Mouse (Mus musculus): ENCODE data around the gene Otc. TPM values are rescaled to one million over a fixed set of nuclear protein-coding genes. Genes with fewer than 3 reads are reported as not detected.

The Otc gene
- polyA plus RNA-seq, 1 experiment from 2014 or later = 0.20 TPM

- no peak overlapping the region for H3K4me3 ChIP-seq (ENCODE audit: low read length)
- no peaks in the 10 kb centered on the region for H3K4me1 ChIP-seq (ENCODE audit: insufficient read depth, low read length)
- no peak overlapping the region for H3K4me2 ChIP-seq (replicated peaks; ENCODE audit: low read depth, low read length)
- no peak overlapping the region for H3K27ac ChIP-seq (ENCODE audit: low read length)
- WGBS = 79% methylated on average over 1 of the region's 1 CpGs
- no peaks in the 10 kb centered on the region for H3K27me3 ChIP-seq (ENCODE audit: insufficient read depth, low read length)
- H3K9me3 ChIP-seq (ENCODE audit: low read length) = no peaks in the 10 kb centered on the region
- no peak for ATAC-seq (ENCODE audit: low FRiP score, low TSS enrichment)
- H3K36me3 ChIP-seq (ENCODE audit: insufficient read depth, low read length) = no peaks in the 10 kb centered on the region
- no peak overlapping the region for H3K9ac ChIP-seq (replicated peaks; ENCODE audit: low read length)
Measured at GRCm38 (mm10) chrX:10257774-10258173, 5.7 kb downstream of the Otc start.

- H3K27me3 ChIP-seq (ENCODE audit: insufficient read depth, low read length) = no peaks in the 10 kb centered on the region
- H3K9ac ChIP-seq (replicated peaks; ENCODE audit: low read length) = no peak overlapping the region
- no peak for ATAC-seq (ENCODE audit: low FRiP score, low TSS enrichment)
- H3K27ac ChIP-seq (ENCODE audit: low read length) = no peak overlapping the region
- WGBS = 78% methylated on average over 5 of the region's 5 CpGs
- H3K9me3 ChIP-seq (ENCODE audit: low read length) = no peaks in the 10 kb centered on the region
- no peak overlapping the region for H3K4me2 ChIP-seq (replicated peaks; ENCODE audit: low read depth, low read length)
- H3K36me3 ChIP-seq (ENCODE audit: insufficient read depth, low read length) = no peaks in the 10 kb centered on the region
- no peaks in the 10 kb centered on the region for H3K4me1 ChIP-seq (ENCODE audit: insufficient read depth, low read length)
- H3K4me3 ChIP-seq (ENCODE audit: low read length) = no peak overlapping the region
Measured at GRCm38 (mm10) chrX:10258260-10258659, 6.2 kb downstream of the Otc start.

DNA sequence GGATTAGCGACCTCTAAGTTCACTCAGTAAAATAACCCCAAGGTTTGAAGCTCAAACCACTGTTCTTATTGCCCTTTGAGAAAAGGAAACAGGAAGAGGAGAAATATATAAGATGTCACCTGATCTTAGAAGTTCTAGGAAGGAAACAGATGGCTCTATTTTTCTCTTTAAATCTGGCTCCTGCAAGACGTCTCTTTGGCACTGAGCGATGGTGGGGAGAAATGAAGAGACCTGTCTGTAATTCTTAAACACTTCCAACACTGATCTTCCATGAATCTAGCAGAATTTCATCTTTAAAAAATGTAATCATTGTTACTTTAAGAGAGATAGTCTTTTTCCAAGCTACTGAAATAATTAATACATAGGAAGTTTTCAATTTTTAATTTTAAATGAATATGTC lies 16.2 kb downstream of the Otc start:
- no peaks in the 10 kb centered on the region for H3K27me3 ChIP-seq (ENCODE audit: insufficient read depth, low read length)
- no peak overlapping the region for H3K4me2 ChIP-seq (replicated peaks; ENCODE audit: low read depth, low read length)
- no peak overlapping the region for H3K9ac ChIP-seq (replicated peaks; ENCODE audit: low read length)
- H3K9me3 ChIP-seq (ENCODE audit: low read length) = no peaks in the 10 kb centered on the region
- H3K36me3 ChIP-seq (ENCODE audit: insufficient read depth, low read length) = no peaks in the 10 kb centered on the region
- no peak overlapping the region for H3K27ac ChIP-seq (ENCODE audit: low read length)
- H3K4me3 ChIP-seq (ENCODE audit: low read length) = no peak overlapping the region
- H3K4me1 ChIP-seq (ENCODE audit: insufficient read depth, low read length) = no peaks in the 10 kb centered on the region
- 69% methylated on average over 3 of the region's 3 CpGs for WGBS
- ATAC-seq (ENCODE audit: low FRiP score, low TSS enrichment) = no peak

DNA sequence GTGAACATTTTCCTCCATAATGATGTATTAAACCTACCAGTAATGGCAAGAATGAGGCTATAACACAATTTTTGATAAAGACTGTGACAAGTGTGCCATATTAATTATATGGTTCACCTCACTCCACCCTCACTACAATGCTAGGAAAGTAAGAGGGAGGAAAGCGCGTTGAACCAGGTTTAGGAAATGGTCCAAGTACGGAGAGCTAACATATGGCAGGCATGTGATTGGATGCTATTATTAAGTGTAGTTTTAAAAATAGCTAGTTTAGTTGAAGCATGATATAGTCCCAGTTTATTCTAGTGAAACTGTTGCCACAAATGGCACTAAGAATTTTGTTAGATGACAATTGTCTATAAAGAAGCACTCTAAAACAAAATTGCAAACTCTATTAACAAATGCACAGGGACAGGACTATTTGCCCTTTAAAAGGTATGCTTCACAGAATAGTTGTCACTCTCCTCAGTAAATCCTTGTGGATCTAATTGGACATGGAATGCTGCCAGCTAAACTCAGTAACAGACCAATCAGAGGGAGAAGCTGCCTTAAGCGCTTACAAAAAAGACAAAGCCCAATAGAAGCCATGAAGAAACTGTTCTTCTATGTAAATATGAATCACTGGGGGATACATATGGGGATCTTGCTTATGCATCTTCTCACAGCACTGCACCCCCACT lies 16.8 kb downstream of the Otc start:
- Histone ChIP-seq H3K9ac (replicated peaks; ENCODE audit: low read length) (no peak overlapping the region), H3K36me3 (ENCODE audit: insufficient read depth, low read length) (no peaks in the 10 kb centered on the region), H3K4me1 (ENCODE audit: insufficient read depth, low read length) (no peaks in the 10 kb centered on the region), H3K27ac (ENCODE audit: low read length) (no peak overlapping the region), H3K4me3 (ENCODE audit: low read length) (no peak overlapping the region), H3K4me2 (replicated peaks; ENCODE audit: low read depth, low read length) (no peak overlapping the region), H3K9me3 (ENCODE audit: low read length) (no peaks in the 10 kb centered on the region), H3K27me3 (ENCODE audit: insufficient read depth, low read length) (no peaks in the 10 kb centered on the region)
- ATAC-seq (ENCODE audit: low FRiP score, low TSS enrichment) = no peak
- 78% methylated on average over 4 of the region's 4 CpGs for WGBS

- no peak overlapping the region for H3K27ac ChIP-seq (ENCODE audit: low read length)
- H3K9me3 ChIP-seq (ENCODE audit: low read length) = 0 out of 2 replicates have a peak, but pooled peaks cover 5% of the 10 kb centered on the region
- H3K27me3 ChIP-seq (ENCODE audit: insufficient read depth, low read length) = no peaks in the 10 kb centered on the region
- H3K36me3 ChIP-seq (ENCODE audit: insufficient read depth, low read length) = no peaks in the 10 kb centered on the region
- no peaks in the 10 kb centered on the region for H3K4me1 ChIP-seq (ENCODE audit: insufficient read depth, low read length)
- WGBS = 92% methylated on average over 14 of the region's 14 CpGs
- H3K4me3 ChIP-seq (ENCODE audit: low read length) = no peak overlapping the region
- no peak for ATAC-seq (ENCODE audit: low FRiP score, low TSS enrichment)
- no peak overlapping the region for H3K4me2 ChIP-seq (replicated peaks; ENCODE audit: low read depth, low read length)
- H3K9ac ChIP-seq (replicated peaks; ENCODE audit: low read length) = no peak overlapping the region
Measured at GRCm38 (mm10) chrX:10297341-10297740, 45.2 kb downstream of the Otc start.

DNA sequence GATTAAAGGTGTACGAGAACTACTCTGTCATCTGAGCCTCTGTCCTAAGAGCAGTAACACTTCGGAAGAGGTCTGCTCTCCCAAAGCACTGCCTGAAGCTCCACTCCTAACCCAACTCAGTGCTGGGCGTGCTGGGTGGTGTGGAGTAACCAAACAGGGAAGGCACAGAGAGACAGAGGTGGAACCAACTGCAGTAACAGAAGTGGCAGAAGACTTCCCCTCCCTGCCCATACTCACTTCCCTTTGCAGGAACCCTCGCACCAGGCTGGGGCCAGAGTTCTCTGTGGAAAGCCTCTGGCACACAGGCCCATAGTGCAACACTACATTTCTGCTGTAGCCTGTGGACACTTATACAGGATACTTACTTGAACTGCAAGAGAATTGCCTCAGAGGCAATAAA lies 66.1 kb downstream of the Otc start:
- Histone ChIP-seq H3K9me3 (ENCODE audit: low read length) (no peaks in the 10 kb centered on the region), H3K4me3 (ENCODE audit: low read length) (no peak overlapping the region), H3K4me2 (replicated peaks; ENCODE audit: low read depth, low read length) (no peak overlapping the region), H3K9ac (replicated peaks; ENCODE audit: low read length) (no peak overlapping the region), H3K27ac (ENCODE audit: low read length) (no peak overlapping the region), H3K27me3 (ENCODE audit: insufficient read depth, low read length) (no peaks in the 10 kb centered on the region), H3K4me1 (ENCODE audit: insufficient read depth, low read length) (no peaks in the 10 kb centered on the region), H3K36me3 (ENCODE audit: insufficient read depth, low read length) (no peaks in the 10 kb centered on the region)
- WGBS = 77% methylated on average over 4 of the region's 4 CpGs
- no peak for ATAC-seq (ENCODE audit: low FRiP score, low TSS enrichment)

DNA sequence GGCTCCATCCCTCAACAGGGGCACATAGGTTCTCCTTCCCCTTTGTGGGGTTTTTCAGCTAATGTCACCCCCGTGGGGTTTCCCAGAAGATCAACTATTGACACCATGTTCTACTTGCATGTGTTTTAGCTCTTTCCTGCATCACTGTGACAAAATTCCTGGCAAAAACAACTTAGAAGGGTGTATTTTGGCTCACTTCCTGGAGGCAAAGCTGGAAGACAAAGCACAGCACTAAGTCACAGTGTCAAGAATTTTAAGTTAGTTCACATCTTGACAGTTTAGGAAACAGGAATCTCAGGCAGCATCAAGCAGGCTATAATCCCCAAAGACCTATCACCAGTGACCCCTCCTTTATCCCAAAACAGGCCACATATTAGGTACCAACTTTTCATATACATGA lies 78.1 kb downstream of the Otc start:
- H3K4me2 ChIP-seq (replicated peaks; ENCODE audit: low read depth, low read length) = no peak overlapping the region

DNA sequence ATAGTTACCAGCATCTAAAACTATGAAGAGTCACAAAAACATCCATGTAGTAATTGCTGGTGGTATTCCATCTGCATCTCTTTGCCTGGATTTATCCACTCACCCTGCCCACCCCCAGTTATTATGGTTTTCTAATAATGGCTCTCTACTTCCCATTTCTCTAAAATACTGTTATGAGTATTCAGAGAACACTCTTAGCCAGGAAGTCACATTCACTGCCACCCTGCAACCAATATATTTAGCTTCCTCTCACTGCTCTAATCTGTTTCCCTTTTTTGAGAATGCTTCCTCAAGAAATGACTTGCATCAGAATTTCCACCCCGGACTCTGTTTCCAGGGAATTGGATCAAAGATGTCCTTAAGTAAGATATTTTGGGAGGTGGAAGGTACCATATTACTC lies 79.6 kb downstream of the Otc start:
- ATAC-seq (ENCODE audit: low FRiP score, low TSS enrichment) = no peak
- H3K9ac ChIP-seq (replicated peaks; ENCODE audit: low read length) = no peak overlapping the region
- H3K27me3 ChIP-seq (ENCODE audit: insufficient read depth, low read length) = no peaks in the 10 kb centered on the region
- no peaks in the 10 kb centered on the region for H3K4me1 ChIP-seq (ENCODE audit: insufficient read depth, low read length)
- no peak overlapping the region for H3K27ac ChIP-seq (ENCODE audit: low read length)
- 78% methylated on average over 1 of the region's 1 CpGs for WGBS
- no peaks in the 10 kb centered on the region for H3K9me3 ChIP-seq (ENCODE audit: low read length)
- no peaks in the 10 kb centered on the region for H3K36me3 ChIP-seq (ENCODE audit: insufficient read depth, low read length)
- H3K4me2 ChIP-seq (replicated peaks; ENCODE audit: low read depth, low read length) = no peak overlapping the region
- no peak overlapping the region for H3K4me3 ChIP-seq (ENCODE audit: low read length)

More for the DNA sequence above, 78.1 kb downstream of the Otc start:
- H3K4me1 ChIP-seq (ENCODE audit: insufficient read depth, low read length) = no peaks in the 10 kb centered on the region
- no peaks in the 10 kb centered on the region for H3K27me3 ChIP-seq (ENCODE audit: insufficient read depth, low read length)
- no peak overlapping the region for H3K27ac ChIP-seq (ENCODE audit: low read length)
- no peak overlapping the region for H3K4me3 ChIP-seq (ENCODE audit: low read length)
- 56% methylated on average over 1 of the region's 1 CpGs for WGBS
- ATAC-seq (ENCODE audit: low FRiP score, low TSS enrichment) = no peak
- no peaks in the 10 kb centered on the region for H3K9me3 ChIP-seq (ENCODE audit: low read length)
- H3K9ac ChIP-seq (replicated peaks; ENCODE audit: low read length) = no peak overlapping the region
- no peaks in the 10 kb centered on the region for H3K36me3 ChIP-seq (ENCODE audit: insufficient read depth, low read length)

GRCm38 (mm10) chrX:10336816-10337215 lies 84.7 kb downstream of the Otc start:
- Histone ChIP-seq H3K4me1 (ENCODE audit: insufficient read depth, low read length) (no peaks in the 10 kb centered on the region), H3K27ac (ENCODE audit: low read length) (no peak overlapping the region), H3K9me3 (ENCODE audit: low read length) (no peaks in the 10 kb centered on the region), H3K36me3 (ENCODE audit: insufficient read depth, low read length) (no peaks in the 10 kb centered on the region), H3K27me3 (ENCODE audit: insufficient read depth, low read length) (no peaks in the 10 kb centered on the region), H3K4me2 (replicated peaks; ENCODE audit: low read depth, low read length) (no peak overlapping the region), H3K9ac (replicated peaks; ENCODE audit: low read length) (no peak overlapping the region), H3K4me3 (ENCODE audit: low read length) (no peak overlapping the region)
- WGBS = 44% methylated on average over 2 of the region's 2 CpGs
- no peak for ATAC-seq (ENCODE audit: low FRiP score, low TSS enrichment)

GRCm38 (mm10) chrX:10355867-10356266 lies 103.8 kb downstream of the Otc start:
- no peak for ATAC-seq (ENCODE audit: low FRiP score, low TSS enrichment)
- Histone ChIP-seq H3K4me2 (replicated peaks; ENCODE audit: low read depth, low read length) (no peak overlapping the region), H3K4me3 (ENCODE audit: low read length) (no peak overlapping the region), H3K4me1 (ENCODE audit: insufficient read depth, low read length) (no peaks in the 10 kb centered on the region), H3K36me3 (ENCODE audit: insufficient read depth, low read length) (no peaks in the 10 kb centered on the region), H3K27ac (ENCODE audit: low read length) (no peak overlapping the region), H3K27me3 (ENCODE audit: insufficient read depth, low read length) (no peaks in the 10 kb centered on the region; the same call in 1 of the 2 replicates), H3K9ac (replicated peaks; ENCODE audit: low read length) (no peak overlapping the region), H3K9me3 (ENCODE audit: low read length) (no peaks in the 10 kb centered on the region)
- 54% methylated on average over 4 of the region's 4 CpGs for WGBS

All from kidney, embryonic 16.5 days (tissue).